Mouse (Mus musculus): Measurements from ENCODE around the gene Gm9844.

DNA sequence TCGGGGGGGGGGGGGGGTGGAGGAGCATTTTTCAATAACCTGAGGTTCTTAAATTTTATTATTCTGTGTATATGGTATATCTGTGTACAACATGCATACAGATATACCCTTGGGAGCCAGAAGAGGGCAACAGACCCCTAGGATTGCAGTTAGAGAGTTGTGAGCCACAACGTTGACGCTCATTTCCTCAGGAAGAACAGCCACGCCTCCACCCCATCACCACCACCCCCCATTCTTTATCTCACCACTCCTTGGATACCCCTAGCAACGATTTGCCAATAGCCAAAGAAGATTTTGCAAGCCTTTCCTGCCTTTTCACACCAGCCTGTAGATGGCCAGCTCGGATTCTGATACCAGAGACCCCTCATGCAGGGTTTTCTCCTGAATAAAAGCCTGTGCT is 16.3 kb upstream of the Gm9844 start:
- no peak for TF ChIP-seq CTCF (IDR thresholded peaks at IDR 0.05; ENCODE audit: low read depth, low read length)
- no peak for TF ChIP-seq POLR2A (IDR thresholded peaks at IDR 0.05; ENCODE audit: extremely low read depth, insufficient read depth, low read length)

Measured in liver, adult 2 months (tissue).